Mouse (Mus musculus) lung, postnatal 0 days (tissue): ENCODE measurements around the gene Acsl1. TPM values are rescaled to one million over a fixed set of nuclear protein-coding genes. Genes with fewer than 3 reads are reported as not detected.

Experiments
- ATAC-seq: fragments of 200-750 bp; cut with Nextera tagmentation; 2 replicates; pipeline ENCODE4 v1.8.0; 2017; ENCODE audit warnings: moderate library complexity
- DNase-seq: peaks from one replicate; pipeline ENCODE4 v3.0.0-alpha.2; 2016; ENCODE audit warnings: low spot score
- H3K27ac ChIP-seq: fragments of 300-500 bp; sonication (generic); 2 replicates; pipeline ENCODE4 v1.5.1; 2014; ENCODE audit warnings: antibody characterized with exemption, mild to moderate bottlenecking, low read length, mixed read lengths
- H3K27me3 ChIP-seq: fragments of 300-500 bp; sonication (generic); replicated peaks from 2 replicates; pipeline ENCODE4 v1.6.1; 2014; ENCODE audit warnings: low read length, mixed read lengths; ENCODE audit not compliant: insufficient read depth
- H3K36me3 ChIP-seq: fragments of 300-500 bp; sonication (generic); 2 replicates; pipeline ENCODE4 v1.6.1; 2014; ENCODE audit warnings: low read length, mixed read lengths; ENCODE audit not compliant: insufficient read depth
- H3K4me1 ChIP-seq: fragments of 300-500 bp; sonication (generic); 2 replicates; pipeline ENCODE4 v1.6.1; 2014; ENCODE audit warnings: antibody characterized with exemption, low read depth, low read length, mixed read lengths; ENCODE audit not compliant: insufficient read depth
- H3K4me2 ChIP-seq: fragments of 300-500 bp; sonication (generic); replicated peaks from 2 replicates; pipeline ENCODE4 v1.6.1; 2014; ENCODE audit warnings: low read depth, mild to moderate bottlenecking, low read length, moderate library complexity, mixed read lengths
- H3K4me3 ChIP-seq: fragments of 300-500 bp; sonication (generic); 2 replicates; pipeline ENCODE4 v1.5.1; 2014; ENCODE audit warnings: low read depth, low read length
- H3K9ac ChIP-seq: fragments of 300-500 bp; sonication (generic); replicated peaks from 2 replicates; pipeline ENCODE4 v1.6.1; 2014; ENCODE audit warnings: low read depth, mild to moderate bottlenecking
- H3K9me3 ChIP-seq: fragments of 300-500 bp; sonication (generic); 2 replicates; pipeline ENCODE4 v1.6.1; 2016; ENCODE audit warnings: low read length, mixed read lengths
- CTCF ChIP-seq: IDR thresholded peaks from 2 replicates; pipeline ENCODE4 v1.5.1; 2016; ENCODE audit warnings: antibody characterized with exemption, mild to moderate bottlenecking
- EP300 ChIP-seq: IDR thresholded peaks from 2 replicates; pipeline ENCODE4 v1.6.1; 2016; ENCODE audit warnings: antibody characterized with exemption, mild to moderate bottlenecking, control low read depth
- WGBS: fragments of 180-500 bp; shearing (Covaris S2); extraction: QIAGEN DNeasy Blood & Tissue Kit; methylation state at CpG from one replicate; pipeline ENCODE4 v1.1.7; 2014; 5-methylcytosine and 5-hydroxymethylcytosine counted together
- polyA plus RNA-seq: library from polyadenylated mRNA; unstranded; fragments of >200 nt; fragmentation: Nextera tagmentation; extraction: Ambion mirVana; gene quantifications from 2 replicates; pipeline ENCODE4 v1.2.1, GENCODE M21; 2015

The Acsl1 gene
- polyA plus RNA-seq, result 17.4 and 20.1 TPM in 2 replicates

GRCm38 (mm10) chr8:46470792-46471781 is at the start of gene Acsl1:
Gene Acsl1, plus strand, starts transcription at chr8:46471037.
- no peak for TF ChIP-seq EP300
- TF ChIP-seq CTCF, result no peak
- Histone ChIP-seq H3K4me1 (peaks cover 7% of the 10 kb centered on the region; the same call in 1 of the 2 replicates), H3K9ac (peak within 1 kb of the TSS; percentile 82), H3K9me3 (no peaks in the 10 kb centered on the region), H3K4me3 (peak within 1 kb of the TSS; percentile 90), H3K27me3 (no peaks in the 10 kb centered on the region), H3K27ac (peak within 1 kb of the TSS; percentile 91), H3K36me3 (no peaks in the 10 kb centered on the region), H3K4me2 (peak within 1 kb of the TSS; percentile 95)
- peak; percentile 99 for DNase-seq
- under 1% methylated on average over 58 of the region's 106 CpGs for WGBS
- peak; percentile 94 for ATAC-seq

GRCm38 (mm10) chr8:46421515-46421914 is 49.3 kb upstream of the Acsl1 start:
- Histone ChIP-seq H3K4me2 (no peak overlapping the region), H3K4me1 (no peaks in the 10 kb centered on the region), H3K27me3 (no peaks in the 10 kb centered on the region), H3K4me3 (no peak overlapping the region), H3K9ac (no peak overlapping the region), H3K27ac (no peak overlapping the region), H3K36me3 (no peaks in the 10 kb centered on the region), H3K9me3 (no peaks in the 10 kb centered on the region)
- DNase-seq (peak; percentile 26), ATAC-seq (peak; percentile 54)
- WGBS, result 48% methylated on average over 6 of the region's 6 CpGs
- TF ChIP-seq CTCF (no peak), EP300 (no peak)

- ATAC-seq, result no peak
- H3K27me3 ChIP-seq, result no peaks in the 10 kb centered on the region
These were observed 42.9 kb upstream of the Acsl1 start for GRCm38 (mm10) chr8:46427940-46428339.

GRCm38 (mm10) chr8:46429871-46430270 is 41.0 kb upstream of the Acsl1 start:
- H3K4me3 ChIP-seq, result no peak overlapping the region
- DNase-seq (no peak), ATAC-seq (no peak; the same call in 1 of the 2 replicates)
- no peak overlapping the region for H3K4me2 ChIP-seq
- 56% methylated on average over 7 of the region's 7 CpGs for WGBS
- H3K4me1 ChIP-seq, result no peaks in the 10 kb centered on the region
- no peaks in the 10 kb centered on the region for H3K9me3 ChIP-seq
- no peaks in the 10 kb centered on the region for H3K36me3 ChIP-seq
- H3K27ac ChIP-seq, result no peak overlapping the region
- no peaks in the 10 kb centered on the region for H3K27me3 ChIP-seq
- H3K9ac ChIP-seq, result no peak overlapping the region
- TF ChIP-seq CTCF (no peak), EP300 (no peak)

More at GRCm38 (mm10) chr8:46427940-46428339, 42.9 kb upstream of the Acsl1 start:
- Histone ChIP-seq H3K9ac (no peak overlapping the region), H3K36me3 (no peaks in the 10 kb centered on the region), H3K4me1 (no peaks in the 10 kb centered on the region), H3K9me3 (no peaks in the 10 kb centered on the region), H3K27ac (no peak overlapping the region), H3K4me2 (no peak overlapping the region), H3K4me3 (no peak overlapping the region)
- no peak for TF ChIP-seq CTCF
- TF ChIP-seq EP300, result no peak
- no peak for DNase-seq

GRCm38 (mm10) chr8:46431921-46432320 is 38.9 kb upstream of the Acsl1 start:
- ATAC-seq (no peak), DNase-seq (no peak)
- WGBS, result 79% methylated on average over 4 of the region's 4 CpGs
- no peak overlapping the region for H3K27ac ChIP-seq
- H3K36me3 ChIP-seq, result no peaks in the 10 kb centered on the region
- H3K9me3 ChIP-seq, result no peaks in the 10 kb centered on the region
- no peaks in the 10 kb centered on the region for H3K27me3 ChIP-seq
- no peak overlapping the region for H3K4me2 ChIP-seq
- no peak overlapping the region for H3K9ac ChIP-seq
- no peaks in the 10 kb centered on the region for H3K4me1 ChIP-seq
- TF ChIP-seq EP300, result no peak
- no peak for TF ChIP-seq CTCF
- no peak overlapping the region for H3K4me3 ChIP-seq

GRCm38 (mm10) chr8:46432581-46432980 is 38.3 kb upstream of the Acsl1 start:
- WGBS, result 82% methylated on average over 3 of the region's 3 CpGs
- Histone ChIP-seq H3K27me3 (no peaks in the 10 kb centered on the region), H3K4me3 (no peak overlapping the region)

More at GRCm38 (mm10) chr8:46432581-46432980, 38.3 kb upstream of the Acsl1 start:
- DNase-seq (no peak), ATAC-seq (no peak)
- H3K4me2 ChIP-seq, result no peak overlapping the region
- no peaks in the 10 kb centered on the region for H3K36me3 ChIP-seq
- no peaks in the 10 kb centered on the region for H3K4me1 ChIP-seq
- H3K27ac ChIP-seq, result no peak overlapping the region
- TF ChIP-seq CTCF (no peak), EP300 (no peak)
- H3K9ac ChIP-seq, result no peak overlapping the region
- no peaks in the 10 kb centered on the region for H3K9me3 ChIP-seq
